Mouse (Mus musculus) G1E (cell line): ENCODE data around the gene 3110009E18Rik.

Experiments used
- CTCF ChIP-seq: IDR thresholded peaks from 2 replicates; pipeline ENCODE4 v1.5.1; 2012; ENCODE audit warnings: low read depth, low read length, inconsistent platforms, mixed read lengths
- GATA1 ChIP-seq: IDR thresholded peaks from 2 replicates; pipeline ENCODE4 v1.6.1; 2012; ENCODE audit warnings: borderline replicate concordance, low read length, inconsistent platforms, mixed read lengths
- GATA2 ChIP-seq: IDR thresholded peaks from 2 replicates; pipeline ENCODE4 v1.6.1; 2012; ENCODE audit warnings: low read depth, low read length, inconsistent platforms, borderline replicate concordance
- POLR2AphosphoS5 ChIP-seq: IDR thresholded peaks from 2 replicates; pipeline ENCODE4 v1.6.1; 2012; ENCODE audit warnings: low read depth, low read length, inconsistent platforms; ENCODE audit not compliant: insufficient replicate concordance
- TAL1 ChIP-seq: conservative IDR thresholded peaks from 2 replicates; pipeline ENCODE4 v1.6.1; 2012; ENCODE audit warnings: low read depth, low read length, inconsistent platforms, mixed read lengths

DNA sequence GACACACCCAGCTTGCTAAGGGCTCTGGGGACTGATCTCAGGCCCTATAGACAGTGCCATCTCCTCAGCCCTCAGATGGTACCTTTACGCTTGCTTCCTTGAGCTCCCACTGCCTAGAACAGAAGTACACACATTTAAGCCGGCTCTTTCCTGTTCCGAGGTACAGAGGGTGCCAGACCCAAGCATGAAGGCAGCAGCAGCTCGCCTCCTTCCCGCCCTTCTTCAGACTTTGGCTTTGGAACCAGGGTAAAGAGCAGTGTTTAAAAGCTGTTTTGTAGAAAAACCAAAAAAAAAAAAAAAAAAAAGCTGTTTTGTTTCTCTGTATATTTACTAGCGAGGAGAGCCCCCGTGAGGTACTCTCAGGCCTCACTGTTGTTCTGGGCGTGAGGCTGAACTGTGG lies 9.2 kb upstream of the 3110009E18Rik start:
- TF ChIP-seq GATA1 (no peak), CTCF (no peak), POLR2AphosphoS5 (no peak), GATA2 (no peak), TAL1 (no peak)
